Mouse (Mus musculus): ENCODE measurements around the gene Rps2.

Rps2 gene

DNA sequence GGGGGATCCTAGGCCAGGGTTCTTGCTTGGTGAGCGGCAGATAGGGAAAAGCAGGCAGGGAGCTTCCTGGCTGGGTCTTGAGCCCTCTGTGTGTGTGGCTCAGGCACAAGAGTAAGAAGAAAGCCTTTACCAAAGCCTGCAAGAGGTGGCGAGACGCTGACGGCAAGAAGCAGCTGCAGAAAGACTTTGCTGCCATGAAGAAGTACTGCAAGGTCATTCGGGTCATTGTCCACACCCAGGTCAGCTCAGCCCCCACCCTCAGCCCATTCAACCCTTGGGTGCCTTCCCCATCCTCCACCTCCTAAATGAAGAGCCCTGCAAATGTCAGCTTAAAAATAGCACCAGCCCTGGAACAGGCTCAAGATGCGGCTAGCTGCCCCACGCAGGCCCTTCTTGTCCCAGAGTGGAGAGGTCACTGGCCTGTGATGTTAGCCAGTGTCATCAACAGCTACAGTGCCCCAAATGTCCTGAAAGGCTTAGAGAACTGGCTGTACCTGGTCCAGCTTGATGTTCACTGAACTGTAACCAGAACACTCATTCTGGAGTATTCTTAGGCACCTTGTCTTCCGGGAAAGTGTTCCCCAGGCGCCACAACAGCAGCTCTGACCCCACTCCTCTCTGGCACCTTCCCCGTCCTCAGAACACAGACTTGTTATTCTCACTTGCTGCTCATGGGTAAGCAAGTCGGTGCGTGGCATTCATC lies 14.5 kb downstream of the Rps2 start:
- no peak for DNase-seq (ENCODE audit: low spot score)

DNA sequence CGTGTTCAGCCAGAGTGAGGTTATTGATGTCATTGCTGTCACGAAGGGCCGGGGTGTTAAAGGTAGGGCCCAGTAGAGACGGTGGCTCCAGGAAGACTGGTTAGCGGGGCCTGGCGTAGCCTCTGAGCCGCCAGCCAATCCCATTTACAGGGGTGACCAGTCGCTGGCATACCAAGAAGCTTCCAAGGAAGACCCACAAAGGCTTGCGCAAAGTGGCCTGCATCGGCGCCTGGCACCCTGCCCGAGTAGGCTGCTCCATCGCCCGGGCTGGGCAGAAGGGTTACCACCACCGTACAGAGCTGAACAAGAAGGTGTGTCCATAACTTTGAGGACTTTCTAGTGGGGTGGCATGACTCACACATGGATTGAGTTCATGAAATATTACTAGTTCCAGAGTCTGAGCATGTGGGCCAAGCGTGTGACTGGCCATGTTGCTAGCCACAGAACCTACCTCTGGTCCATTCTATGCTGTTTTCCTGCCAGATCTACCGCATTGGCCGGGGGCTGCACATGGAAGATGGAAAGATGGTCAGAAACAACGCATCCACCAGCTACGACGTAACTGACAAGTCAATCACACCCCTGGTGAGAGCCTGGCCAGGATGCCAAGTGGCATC lies 15.6 kb downstream of the Rps2 start:
- no peak for DNase-seq (ENCODE audit: low spot score)

DNA sequence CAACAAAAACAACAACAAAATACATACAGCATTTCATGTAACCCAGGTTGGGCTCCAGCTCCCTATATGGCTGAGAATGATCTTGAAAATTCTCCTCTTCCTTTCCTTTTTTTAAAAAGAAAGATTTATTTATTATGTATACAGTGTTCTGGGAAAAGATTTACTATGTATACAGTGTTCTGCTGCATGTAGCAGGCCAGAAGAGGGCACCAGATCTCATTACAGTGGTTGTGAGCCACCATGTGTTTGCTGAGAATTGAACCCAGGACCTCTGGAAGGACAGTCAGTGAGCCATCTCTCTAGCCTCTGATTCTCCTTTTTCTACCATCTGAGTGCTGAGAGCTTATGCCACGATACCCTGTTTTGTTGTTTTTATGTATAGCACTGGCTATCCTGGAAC lies 16.6 kb downstream of the Rps2 start:
- no peak for DNase-seq (ENCODE audit: low spot score)

DNA sequence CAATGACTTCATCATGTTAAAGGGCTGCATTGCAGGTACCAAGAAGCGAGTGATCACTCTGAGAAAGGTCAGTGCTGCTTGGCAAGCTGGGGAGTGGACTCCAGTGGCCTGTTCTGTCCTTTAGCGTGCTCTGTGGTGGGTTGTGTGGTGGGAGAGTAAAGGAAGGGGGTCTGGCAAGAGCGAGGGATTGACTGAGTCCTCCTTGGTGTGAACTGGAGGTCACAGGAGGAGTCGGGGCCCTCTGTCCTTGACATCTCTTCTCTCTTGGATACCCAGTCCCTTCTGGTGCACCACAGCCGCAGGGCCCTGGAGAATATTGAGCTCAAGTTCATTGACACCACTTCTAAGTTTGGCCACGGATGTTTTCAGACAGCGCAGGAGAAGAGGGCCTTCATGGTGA lies 17.5 kb downstream of the Rps2 start:
- no peak for DNase-seq (ENCODE audit: low spot score)

DNA sequence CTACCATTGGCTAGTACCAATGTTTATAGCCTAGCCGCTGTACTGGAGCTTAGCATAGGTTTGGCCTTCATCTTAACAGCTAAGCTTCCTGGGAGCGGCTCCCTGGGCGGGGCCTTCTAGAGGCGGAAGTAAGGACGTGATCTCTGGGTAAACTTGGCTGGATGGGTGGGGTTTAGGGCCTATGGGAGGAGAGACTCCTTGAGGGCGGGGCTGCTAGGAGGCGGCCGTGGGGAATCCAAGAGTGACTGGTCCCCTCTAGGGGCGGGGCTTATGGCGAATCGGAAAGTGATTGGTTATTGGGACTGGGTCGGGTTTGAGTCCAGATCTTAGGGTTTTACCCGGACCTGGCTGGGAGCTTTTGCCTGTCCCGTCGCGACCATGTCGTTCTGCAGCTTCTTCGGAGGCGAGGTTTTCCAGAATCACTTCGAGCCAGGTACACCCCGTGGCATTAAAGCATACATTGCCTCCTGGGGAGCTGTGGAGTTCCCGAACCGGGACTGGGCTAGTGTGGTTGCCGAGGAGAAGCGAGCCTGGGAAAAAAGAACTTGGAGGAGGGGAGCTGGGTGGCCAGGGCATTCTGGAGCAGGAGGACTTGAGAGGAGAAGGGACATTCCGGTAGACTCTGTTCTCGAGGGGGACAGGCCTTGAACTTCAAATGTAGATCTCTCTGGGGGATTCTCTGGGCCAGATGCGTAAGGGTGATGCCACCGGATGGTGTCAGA lies 18.6 kb downstream of the Rps2 start, which contains the start of gene Msrb1:
Msrb1 (plus strand) TSS at position 313 of the 722 bp plus-strand sequence.
- DNase-seq (ENCODE audit: low spot score): peak; percentile 95

DNA sequence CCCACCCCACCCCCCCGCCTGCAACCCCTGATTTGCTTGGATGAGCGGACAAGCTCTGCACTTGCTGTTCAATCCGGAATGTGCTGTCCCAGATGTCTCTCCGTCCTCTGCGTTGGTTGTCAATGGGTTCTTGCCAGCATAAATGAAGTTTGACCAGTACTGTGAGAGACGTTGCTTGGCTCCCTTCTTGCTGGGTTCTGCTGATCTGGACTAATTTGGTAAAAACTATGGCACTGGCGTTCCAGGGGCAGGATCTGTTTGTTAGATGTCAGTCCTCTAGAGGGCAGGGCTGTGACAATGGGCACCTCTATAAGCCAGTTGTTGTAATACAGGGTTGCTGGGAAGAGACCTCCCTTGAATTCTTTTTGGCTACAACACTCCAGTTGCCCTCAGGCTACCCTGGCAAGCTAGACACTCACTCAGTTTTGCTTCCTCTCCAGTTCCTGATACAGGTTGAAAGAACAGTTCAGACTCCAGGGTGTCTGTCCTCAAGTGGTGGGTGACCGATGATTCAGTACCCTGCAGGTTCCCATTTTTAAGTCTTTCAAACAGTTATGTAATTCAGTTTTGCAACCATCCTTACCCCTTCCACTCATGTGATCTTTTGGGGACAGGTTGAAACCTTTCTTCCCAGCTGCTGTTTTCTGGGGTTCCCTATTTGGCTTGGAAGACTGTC lies 19.4 kb downstream of the Rps2 start:
- no peak for DNase-seq (ENCODE audit: low spot score)

DNA sequence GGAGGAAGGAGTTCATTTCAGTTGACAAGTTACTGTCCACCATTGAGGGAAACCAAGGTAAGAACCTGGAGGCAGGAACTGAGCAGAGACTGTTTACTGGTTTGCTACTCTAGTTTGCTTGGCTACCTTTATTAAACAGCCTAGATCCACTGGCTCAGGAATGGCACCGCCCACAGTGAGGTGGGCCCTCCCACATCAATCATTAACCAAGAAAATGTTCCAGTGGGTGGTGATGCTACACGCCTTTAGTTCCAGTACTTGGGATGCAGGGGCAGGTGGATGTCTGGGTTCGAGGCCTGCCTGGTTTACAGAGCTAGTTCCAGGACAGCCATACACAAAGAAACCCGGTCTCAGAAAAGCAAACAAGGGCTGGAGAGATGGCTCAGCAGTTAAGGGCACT lies 20.3 kb downstream of the Rps2 start:
- DNase-seq (ENCODE audit: low spot score): no peak

DNA sequence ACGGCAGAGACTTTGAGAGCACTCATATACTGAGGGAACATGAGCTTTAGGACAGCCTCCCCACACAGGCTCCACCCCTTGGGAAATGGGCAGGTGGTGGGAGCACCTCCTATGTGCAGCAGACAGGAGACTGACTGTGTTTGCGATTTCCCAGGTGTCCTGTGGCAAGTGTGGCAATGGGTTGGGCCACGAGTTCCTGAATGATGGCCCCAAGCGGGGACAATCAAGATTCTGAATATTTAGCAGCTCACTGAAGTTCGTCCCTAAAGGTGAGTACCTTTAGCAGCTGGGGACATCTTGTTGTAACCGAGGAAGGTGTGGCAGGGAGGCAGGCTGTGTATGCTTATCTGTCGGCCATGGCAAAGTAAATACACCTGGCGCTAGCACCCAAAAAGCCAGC lies 22.0 kb downstream of the Rps2 start:
- DNase-seq (ENCODE audit: low spot score): no peak

DNA sequence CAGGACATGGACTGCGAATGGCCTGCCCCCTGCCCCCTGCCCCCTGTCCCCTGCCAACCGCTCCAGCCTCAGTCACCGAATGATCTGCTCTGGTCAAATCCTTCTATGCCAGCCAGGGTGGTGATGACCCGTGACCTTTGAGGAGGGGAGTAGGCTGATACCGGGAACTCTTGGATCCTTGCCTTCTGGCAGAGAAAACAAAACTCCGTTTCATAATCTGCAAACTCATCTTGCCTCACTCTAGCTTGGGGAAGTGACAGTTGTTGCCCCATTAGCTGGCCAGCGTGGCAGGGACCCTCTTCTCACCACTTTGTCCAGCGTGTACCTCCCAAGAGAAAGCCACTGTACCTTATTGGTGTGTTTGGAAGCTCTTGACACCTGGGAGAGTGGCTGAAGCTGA lies 24.4 kb downstream of the Rps2 start:
- no peak for DNase-seq (ENCODE audit: low spot score)

DNA sequence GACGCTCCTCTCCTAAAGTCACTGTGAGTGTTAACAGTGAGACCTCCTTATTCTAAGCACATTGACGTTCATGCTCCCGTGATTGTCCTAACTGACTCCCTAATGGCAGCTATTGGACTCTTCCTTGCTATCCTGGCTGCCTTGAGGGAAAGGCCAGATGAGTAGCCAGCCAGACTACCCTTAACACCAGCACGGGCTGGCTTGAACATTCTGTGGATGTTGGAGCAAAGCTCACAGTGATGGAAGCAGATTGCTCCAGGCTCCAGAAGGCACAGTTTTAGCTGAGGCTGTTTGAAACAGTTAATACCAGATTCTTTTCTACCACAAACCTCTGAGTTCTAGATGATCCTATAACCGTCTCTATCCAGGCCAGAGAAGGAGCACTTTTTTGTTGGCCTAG lies 26.0 kb downstream of the Rps2 start:
- no peak for DNase-seq (ENCODE audit: low spot score)

DNA sequence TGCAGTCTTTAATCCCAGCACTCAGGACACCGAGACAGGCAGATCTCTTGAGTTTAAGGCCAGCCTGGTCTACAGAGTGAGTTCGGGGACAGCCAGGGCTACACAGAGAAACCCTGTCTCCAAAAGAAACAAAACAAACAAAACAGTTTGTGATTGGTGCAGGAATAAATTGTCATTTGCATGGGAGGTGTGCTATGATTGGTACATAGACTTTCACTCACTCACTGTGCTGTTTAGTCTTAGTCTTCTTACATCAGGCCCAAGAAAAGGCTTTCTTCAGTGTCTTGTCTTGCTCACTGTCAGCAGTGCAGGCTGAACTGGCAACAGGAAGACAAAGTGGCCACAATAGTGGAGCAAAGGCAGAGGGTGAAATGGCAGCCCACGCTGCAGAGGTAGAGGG lies 26.5 kb downstream of the Rps2 start:
- DNase-seq (ENCODE audit: low spot score): no peak

DNA sequence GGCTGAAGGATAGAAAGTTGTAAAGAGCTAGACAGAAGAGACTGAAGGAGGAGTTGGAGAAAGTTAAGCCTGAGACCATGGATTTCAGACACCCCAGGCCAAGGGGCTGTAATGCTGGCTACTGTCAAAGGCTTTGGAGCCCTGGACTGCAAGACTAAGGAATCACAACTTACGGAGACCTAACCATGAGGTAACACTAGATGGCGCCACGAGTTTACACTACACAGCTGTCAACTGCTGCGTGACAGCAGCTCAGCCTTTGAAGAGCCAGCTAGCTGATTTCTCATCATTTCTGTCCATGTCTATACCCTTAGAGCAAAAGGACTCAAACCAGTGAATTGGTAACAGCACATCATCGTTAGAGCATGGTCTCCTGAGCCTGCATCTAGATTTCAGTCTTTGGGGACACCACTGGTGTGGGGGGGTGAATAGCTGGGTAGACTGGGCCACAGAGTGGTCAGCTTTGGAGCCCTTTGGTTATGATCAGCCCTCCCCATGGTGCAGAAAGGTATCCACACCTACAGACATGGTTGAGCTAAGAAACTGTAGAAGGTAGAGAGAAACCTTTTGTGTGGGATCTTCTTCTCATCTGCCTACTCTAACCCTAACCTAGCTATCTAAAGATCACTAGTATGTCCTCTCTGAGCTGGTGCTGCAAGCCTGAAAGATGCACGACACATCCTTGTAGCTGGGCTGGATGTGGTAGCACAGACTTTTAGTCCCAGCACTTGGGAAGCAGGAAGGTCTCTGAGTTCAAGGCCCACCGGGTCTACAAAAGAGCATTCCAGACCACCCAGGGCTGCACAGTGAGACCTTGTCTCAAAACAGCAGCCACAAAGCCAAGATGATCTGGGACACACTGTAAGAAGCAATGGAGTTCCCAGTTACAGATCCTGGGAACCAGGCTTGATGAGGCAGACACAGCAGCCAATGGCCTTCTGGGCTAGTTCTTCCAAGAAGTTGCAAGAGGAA lies 27.9 kb downstream of the Rps2 start:
- DNase-seq (ENCODE audit: low spot score): peak; percentile 79

DNA sequence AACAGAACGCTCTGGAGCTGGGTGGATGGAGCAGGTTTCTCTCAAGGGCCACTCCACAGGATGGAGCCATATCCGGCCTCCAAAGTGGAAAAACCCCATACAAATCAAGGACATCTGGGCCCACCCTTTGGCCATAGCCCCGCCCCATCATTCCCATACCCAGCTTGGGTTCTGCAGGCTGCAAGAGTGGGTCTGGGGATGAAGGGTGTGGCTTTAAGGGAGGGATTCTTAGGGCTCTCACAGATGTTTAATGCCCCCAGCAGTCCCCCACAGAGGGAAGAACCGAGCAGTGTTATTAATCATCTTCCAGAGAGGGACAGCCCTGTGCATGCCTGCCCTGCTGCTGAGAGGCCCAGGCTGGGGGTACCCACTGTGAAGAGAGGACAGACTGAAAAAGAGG lies 29.1 kb downstream of the Rps2 start:
- DNase-seq (ENCODE audit: low spot score): no peak

DNA sequence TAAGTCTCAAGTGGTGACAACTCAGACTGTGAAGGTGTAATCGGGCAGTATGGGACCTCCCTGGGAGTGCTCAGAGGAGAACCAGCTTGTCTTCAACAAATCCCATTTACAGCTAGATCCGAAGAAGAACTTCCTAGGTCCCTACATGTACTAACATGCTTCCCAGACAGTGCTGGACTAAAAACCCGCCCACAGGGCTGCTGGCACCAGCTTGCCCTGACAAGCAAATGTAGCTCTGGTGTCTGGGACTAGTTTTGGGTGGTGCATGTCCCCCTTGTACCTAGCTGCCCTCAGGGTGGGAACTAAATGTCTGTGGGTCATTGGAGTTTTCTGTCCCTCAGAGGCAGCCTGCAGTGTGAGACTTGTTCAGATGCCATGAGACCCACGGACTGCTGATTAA lies 33.6 kb downstream of the Rps2 start:
- DNase-seq (ENCODE audit: low spot score): no peak

DNA sequence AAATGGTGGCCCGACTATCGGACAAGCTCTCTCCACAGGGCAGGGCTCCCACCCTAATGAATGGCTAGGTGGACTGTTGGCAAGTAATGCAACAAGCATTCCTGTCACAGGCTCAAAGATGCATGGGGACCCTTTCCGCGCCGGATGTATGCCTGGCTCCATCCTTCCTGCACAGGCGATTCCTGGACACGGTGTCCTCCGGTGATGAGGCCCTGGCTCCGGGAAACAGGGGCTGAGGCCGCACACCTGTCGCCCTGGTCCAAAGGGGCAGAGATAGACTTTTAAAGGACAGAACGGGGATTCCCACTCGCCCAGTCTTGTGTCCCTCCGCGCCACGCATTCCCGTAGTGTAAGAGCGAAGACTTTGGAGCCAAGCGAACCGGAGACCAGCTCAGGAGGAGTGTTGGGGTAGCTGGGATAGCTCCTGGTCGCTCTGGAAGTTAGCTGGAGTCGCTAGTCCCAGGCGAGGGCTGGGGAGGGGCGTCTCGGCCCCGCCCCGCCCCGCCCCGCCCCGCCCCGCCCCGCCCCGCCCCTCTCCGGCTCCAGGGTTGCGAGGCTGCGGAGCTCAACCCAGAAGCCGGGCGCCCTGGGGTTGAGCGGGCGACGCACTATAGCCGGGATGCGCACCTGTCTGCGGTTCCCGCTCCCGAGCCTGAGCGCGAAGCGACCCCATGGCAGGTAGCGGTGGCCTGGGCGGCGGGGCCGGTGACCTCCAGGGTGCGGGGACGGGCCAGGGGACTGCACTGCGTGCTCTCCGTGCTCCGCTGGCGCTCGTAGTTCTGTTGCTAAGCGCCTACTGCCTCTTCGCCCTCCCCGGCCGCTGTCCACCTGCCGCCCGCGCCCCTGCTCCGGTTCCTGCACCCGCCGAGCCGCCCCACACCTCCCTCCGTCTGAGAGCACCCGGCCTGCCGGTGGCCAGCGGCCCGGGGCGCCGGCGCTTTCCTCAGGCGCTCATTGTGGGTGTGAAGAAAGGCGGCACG lies 34.8 kb downstream of the Rps2 start, which contains the start of gene Hs3st6:
Hs3st6 (plus strand) TSS at position 574 of the 980 bp plus-strand sequence.
- DNase-seq (ENCODE audit: low spot score): peak; percentile 9

DNA sequence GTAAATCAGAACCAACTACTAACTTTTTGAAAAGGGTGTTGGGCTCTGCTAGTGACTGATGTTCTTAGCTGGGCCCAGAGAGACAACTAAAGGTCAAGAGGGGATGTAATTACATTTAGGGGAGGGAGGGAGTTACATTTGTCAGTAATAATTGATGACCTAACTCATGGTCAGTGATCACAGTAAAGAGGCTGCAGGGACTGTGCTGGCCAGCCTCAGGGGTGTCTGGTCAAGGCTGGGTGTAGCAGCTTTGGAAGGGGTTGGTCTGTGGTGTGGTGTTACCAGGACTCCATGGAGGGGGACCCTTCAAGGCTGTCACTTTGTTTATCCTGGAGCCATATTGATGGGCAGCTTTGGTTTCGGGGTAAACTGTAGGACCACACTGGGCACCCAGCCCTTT lies 39.5 kb downstream of the Rps2 start:
- DNase-seq (ENCODE audit: low spot score): no peak

DNA sequence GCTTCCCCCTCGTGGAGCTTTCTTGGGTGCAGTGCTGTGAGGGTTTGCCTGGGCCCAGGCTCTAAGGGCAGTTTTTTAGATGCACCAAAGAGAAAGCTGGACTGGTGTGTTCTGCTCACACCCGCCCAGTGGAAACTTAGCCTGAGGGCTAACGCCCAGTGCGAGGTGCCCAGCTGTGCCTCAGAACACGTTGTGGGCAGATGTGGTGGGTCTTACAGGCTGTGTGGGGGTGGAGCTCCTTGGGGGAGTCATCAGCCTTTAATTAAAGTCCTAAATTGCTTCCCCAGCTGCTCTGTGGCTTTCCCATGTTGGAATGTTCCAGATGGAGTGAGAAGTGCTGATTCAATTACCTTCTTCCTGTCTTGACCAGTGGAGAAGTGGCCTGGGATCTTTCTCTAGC lies 43.2 kb downstream of the Rps2 start:
- DNase-seq (ENCODE audit: low spot score): no peak

DNA sequence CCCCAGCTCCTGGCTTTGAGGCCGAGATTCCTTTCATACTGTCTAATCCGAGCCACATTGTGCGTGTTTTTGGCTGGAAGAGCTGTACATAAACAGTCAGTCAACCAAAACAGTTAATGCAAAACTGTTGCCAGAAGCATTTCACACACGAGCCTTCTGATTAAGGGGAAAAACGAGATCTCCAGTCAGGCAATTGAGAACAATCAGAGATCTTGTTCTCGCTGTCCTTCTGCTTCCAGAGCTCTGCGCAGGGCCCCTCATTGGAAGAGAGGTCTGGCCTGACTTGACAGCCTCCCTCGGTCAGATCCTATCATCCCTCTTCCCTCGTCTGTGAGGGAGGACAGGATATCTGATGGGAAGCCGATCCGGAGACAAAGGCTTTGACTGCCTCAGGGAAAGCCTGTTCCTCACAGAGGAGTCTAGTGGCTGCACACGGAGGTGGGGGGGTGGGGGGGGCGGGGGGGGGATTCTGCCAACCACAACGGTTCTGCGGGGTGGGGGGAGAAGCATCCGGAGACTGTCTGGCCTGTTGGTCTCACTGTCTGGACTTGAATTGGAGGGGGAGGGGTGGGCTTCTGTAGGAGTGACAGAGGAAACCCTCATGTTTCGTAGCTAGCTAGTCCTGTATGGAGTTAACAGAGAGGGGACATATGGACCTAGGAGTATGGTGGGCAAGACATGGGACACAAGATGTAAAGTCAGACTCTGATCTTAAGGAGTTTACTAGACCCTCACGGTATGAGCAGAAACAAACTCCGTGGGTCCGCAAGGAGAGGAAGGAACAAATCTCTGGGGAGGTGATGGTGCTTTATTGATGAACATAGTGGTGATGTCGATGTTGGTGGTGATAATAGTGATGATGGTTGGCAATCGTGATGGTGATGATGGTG lies 47.3 kb downstream of the Rps2 start:
- no peak for DNase-seq (ENCODE audit: low spot score)

DNA sequence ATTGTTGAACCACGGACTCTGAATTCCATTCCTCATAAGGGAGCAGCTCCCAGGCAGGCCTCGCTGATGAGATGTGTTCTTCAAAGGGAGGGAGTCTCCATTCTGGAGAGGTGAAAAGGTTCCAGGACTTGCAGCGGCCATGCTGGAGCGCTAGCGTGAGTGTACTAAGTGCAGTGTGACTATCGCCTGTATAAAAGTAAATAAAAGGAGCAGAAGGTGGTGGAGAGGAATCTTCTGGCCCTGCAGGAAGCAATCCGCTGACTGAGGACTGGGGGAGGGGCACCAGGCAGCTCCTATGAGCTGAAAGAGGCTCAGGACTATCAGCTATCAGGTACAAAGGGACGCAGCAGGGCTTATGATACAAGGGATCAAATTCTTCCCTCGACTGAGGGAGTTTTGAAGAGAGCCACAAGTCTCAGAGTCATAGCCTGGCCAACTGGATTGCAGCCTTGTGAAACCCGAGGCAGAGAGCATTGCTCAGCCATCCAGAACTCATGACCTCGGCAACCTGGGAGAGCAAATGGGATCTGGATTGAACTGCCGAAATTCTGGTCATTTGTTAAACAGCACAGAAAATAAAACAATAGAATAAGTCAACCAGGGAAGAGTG lies 48.5 kb downstream of the Rps2 start:
- no peak for DNase-seq (ENCODE audit: low spot score)

All from T-cell, adult 2 months (primary cell).